In genomic region chr17:17855064-17855838, GRCm38 (mm10) we compare ENCODE assay signal across 21 mouse cellular contexts. TPM values are rescaled to one million over a fixed set of nuclear protein-coding genes. Genes with fewer than 3 reads are reported as not detected.
DNase-seq lines count a peak whose midpoint lies in the region; ATAC-seq lines count a peak whose summit lies in the region.
"Had no signal": no experiment of that assay in that cellular context is flagged by ENCODE, and none has a peak within 500 bp of the region (broad histone marks: within the 10 kb centered on the region; RNA-seq: fewer than 3 reads in every experiment).

Has1 (minus strand) TSS chr17:17855205.

- no peak for DNase-seq in neural tube, embryonic 10.5 days (ENCODE audit: extremely low spot score, low spot score)
- no peak for DNase-seq in T-cell, adult 2 months (ENCODE audit: low spot score)
- DNase-seq in heart, postnatal 10 days: no peak
- DNase-seq: adrenal gland, adult 2 months; cerebellum, adult 8-10 months; gastrocnemius, postnatal 10 days; kidney, postnatal 10 days; layer of hippocampus, adult 9-11 months; liver, embryonic 13.5 days; lung, postnatal 14 days; right cerebral cortex, postnatal 25 days had no signal

- no peak within 1 kb of the TSS for H3K4me3 ChIP-seq in hindbrain, embryonic 12.5 days
- H3K4me3 ChIP-seq in hindbrain, embryonic 13.5 days: no peak within 1 kb of the TSS
- no peak within 1 kb of the TSS for H3K4me3 ChIP-seq in neural tube, embryonic 13.5 days
- no peak within 1 kb of the TSS for H3K4me3 ChIP-seq in limb, embryonic 12.5 days (replicated peaks)
- H3K4me3 ChIP-seq: heart, embryonic 10.5 days; intestine, embryonic 15.5 days; liver, embryonic 13.5 days; midbrain, embryonic 12.5 days; neural tube, embryonic 12.5 days had no signal

- H3K27me3 ChIP-seq in hindbrain, embryonic 12.5 days: peaks cover under 1% of the 10 kb centered on the region
- 0 out of 2 replicates have a peak, but pooled peaks cover 3% of the 10 kb centered on the region for H3K27me3 ChIP-seq in hindbrain, embryonic 13.5 days
- H3K27me3 ChIP-seq in neural tube, embryonic 13.5 days: peaks cover 2% of the 10 kb centered on the region; the same call in 1 of the 2 replicates
- H3K27me3 ChIP-seq in limb, embryonic 12.5 days: peaks cover 2% of the 10 kb centered on the region

- ATAC-seq in hindbrain, embryonic 12.5 days (ENCODE audit: low FRiP score): peak; percentile 6; the same call in 1 of the 2 replicates
- ATAC-seq in hindbrain, embryonic 13.5 days (ENCODE audit: low FRiP score): no peak
- peak; percentile 65 for ATAC-seq in neural tube, embryonic 13.5 days (ENCODE audit: low read depth)
- ATAC-seq in limb, embryonic 12.5 days (ENCODE audit: insufficient number of reproducible peaks, insufficient read depth, low FRiP score, low TSS enrichment, low read depth): peak; percentile 69
- ATAC-seq: forebrain, embryonic 16.5 days; intestine, embryonic 15.5 days had no signal

- 0 out of 2 replicates have a peak, but pooled peaks cover 4% of the 10 kb centered on the region for H3K36me3 ChIP-seq in hindbrain, embryonic 12.5 days
- H3K36me3 ChIP-seq in hindbrain, embryonic 13.5 days: no peaks in the 10 kb centered on the region
- no peaks in the 10 kb centered on the region for H3K36me3 ChIP-seq in neural tube, embryonic 13.5 days
- peaks cover 15% of the 10 kb centered on the region; the same call in 1 of the 2 replicates for H3K36me3 ChIP-seq in limb, embryonic 12.5 days
- H3K36me3 ChIP-seq: G1E; heart, embryonic 10.5 days; intestine, embryonic 15.5 days; liver, embryonic 13.5 days; midbrain, embryonic 12.5 days; neural tube, embryonic 12.5 days had no signal

- H3K9ac ChIP-seq in hindbrain, embryonic 12.5 days: 0 out of 2 replicates have a peak within 1 kb of the TSS, but pooled peaks have one; percentile 27
- H3K9ac ChIP-seq in hindbrain, embryonic 13.5 days: no peak within 1 kb of the TSS
- H3K9ac ChIP-seq in neural tube, embryonic 13.5 days: no peak within 1 kb of the TSS
- no peak within 1 kb of the TSS for H3K9ac ChIP-seq in limb, embryonic 12.5 days (replicated peaks)
- H3K9ac ChIP-seq: intestine, embryonic 15.5 days; liver, embryonic 13.5 days; midbrain, embryonic 12.5 days; neural tube, embryonic 12.5 days had no signal

- no peak within 1 kb of the TSS for H3K4me2 ChIP-seq in hindbrain, embryonic 12.5 days (replicated peaks)
- H3K4me2 ChIP-seq in hindbrain, embryonic 13.5 days: no peak within 1 kb of the TSS
- H3K4me2 ChIP-seq in neural tube, embryonic 13.5 days: no peak within 1 kb of the TSS
- H3K4me2 ChIP-seq in limb, embryonic 12.5 days: no peak within 1 kb of the TSS
- H3K4me2 ChIP-seq: intestine, embryonic 15.5 days; liver, embryonic 13.5 days; midbrain, embryonic 12.5 days; neural tube, embryonic 12.5 days had no signal

- 49% methylated on average over 8 of the region's 8 CpGs for WGBS in hindbrain, embryonic 12.5 days
- 55% methylated on average over 8 of the region's 8 CpGs for WGBS in hindbrain, embryonic 13.5 days
- WGBS in neural tube, embryonic 13.5 days: 58% methylated on average over 8 of the region's 8 CpGs
- WGBS in limb, embryonic 12.5 days: 22% methylated on average over 8 of the region's 8 CpGs

- H3K27ac ChIP-seq in hindbrain, embryonic 12.5 days: no peak within 1 kb of the TSS
- H3K27ac ChIP-seq in hindbrain, embryonic 13.5 days: no peak within 1 kb of the TSS
- no peak within 1 kb of the TSS for H3K27ac ChIP-seq in neural tube, embryonic 13.5 days (replicated peaks)
- H3K27ac ChIP-seq in limb, embryonic 12.5 days: no peak within 1 kb of the TSS
- H3K27ac ChIP-seq: heart, embryonic 10.5 days; intestine, embryonic 15.5 days; liver, embryonic 13.5 days; midbrain, embryonic 12.5 days; neural tube, embryonic 12.5 days had no signal

- no peaks in the 10 kb centered on the region for H3K9me3 ChIP-seq in hindbrain, embryonic 12.5 days (replicated peaks)
- H3K9me3 ChIP-seq in hindbrain, embryonic 13.5 days: no peaks in the 10 kb centered on the region
- no peaks in the 10 kb centered on the region for H3K9me3 ChIP-seq in neural tube, embryonic 13.5 days
- H3K9me3 ChIP-seq in limb, embryonic 12.5 days: no peaks in the 10 kb centered on the region
- H3K9me3 ChIP-seq: G1E; heart, embryonic 10.5 days; intestine, embryonic 15.5 days; liver, embryonic 13.5 days; midbrain, embryonic 12.5 days; neural tube, embryonic 12.5 days had no signal

- intact Hi-C loops in heart, postnatal 10 days (cut with DNase I): no loop called here

- no peaks in the 10 kb centered on the region for H3K4me1 ChIP-seq in hindbrain, embryonic 12.5 days
- H3K4me1 ChIP-seq in hindbrain, embryonic 13.5 days (replicated peaks): peaks cover 1% of the 10 kb centered on the region; the same call in 1 of the 2 replicates
- no peaks in the 10 kb centered on the region for H3K4me1 ChIP-seq in neural tube, embryonic 13.5 days (replicated peaks)
- peaks cover 9% of the 10 kb centered on the region for H3K4me1 ChIP-seq in limb, embryonic 12.5 days (replicated peaks)
- H3K4me1 ChIP-seq: intestine, embryonic 15.5 days; liver, embryonic 13.5 days; midbrain, embryonic 12.5 days; neural tube, embryonic 12.5 days had no signal

RNA-seq across cellular contexts. Expression of gene Has1, which starts in this region (rescaled TPM):
- polyA plus RNA-seq in hindbrain, embryonic 12.5 days (2016; fragmentation: Nextera tagmentation; extraction: Ambion mirVana): 1.3 and 1.4 TPM in 2 replicates
- 1.1 and 1.2 TPM in 2 replicates for polyA plus RNA-seq in hindbrain, embryonic 13.5 days (2015; fragmentation: Nextera tagmentation; extraction: Ambion mirVana)
- 0.63 and 0.70 TPM in 2 replicates for polyA plus RNA-seq in neural tube, embryonic 13.5 days (2015; fragmentation: Nextera tagmentation; extraction: Ambion mirVana)
- polyA plus RNA-seq in limb, embryonic 12.5 days (2016; fragmentation: Nextera tagmentation; extraction: Ambion mirVana): 1.5 and 1.8 TPM in 2 replicates
- under 1 TPM; 0.40 to 0.77 TPM for total RNA-seq in heart, postnatal 10 days (2021)
- polyA plus RNA-seq: G1E had no signal

Comparison
In these comparisons a context has a peak if more than half of its experiments do, and no peak if none do; other contexts are left out.
1. Peak in ATAC-seq in neural tube, embryonic 13.5 days; RNA of the gene not detected or under 1 TPM.